Mouse (Mus musculus) yolk sac, embryonic 10.5 days (tissue): ENCODE measurements around the gene Sbk1.
"Not testable (repeated sequence)": the region's sequence is repeated elsewhere in the genome, so short reads cannot be mapped to it uniquely, and the experiment has no call there.

Experiments
- DNase-seq: peaks from one replicate; pipeline ENCODE4 v3.0.0-alpha.2; 2017; ENCODE audit warnings: low spot score

Sbk1 gene

GRCm38 (mm10) chr7:126288104-126288497, 15.7 kb downstream of the Sbk1 start:
- DNase-seq = no peak

- no peak for DNase-seq
Observed at GRCm38 (mm10) chr7:126288571-126289091, 16.2 kb downstream of the Sbk1 start.

- DNase-seq = no peak
Observed at GRCm38 (mm10) chr7:126289371-126289770, 17.0 kb downstream of the Sbk1 start.

- DNase-seq = no peak
Observed at GRCm38 (mm10) chr7:126289956-126290355, 17.5 kb downstream of the Sbk1 start.

GRCm38 (mm10) chr7:126291681-126292545, 19.5 kb downstream of the Sbk1 start:
- DNase-seq = no peak

- DNase-seq = no peak
Observed at GRCm38 (mm10) chr7:126293091-126293490, 20.7 kb downstream of the Sbk1 start.

GRCm38 (mm10) chr7:126297579-126298460, 25.4 kb downstream of the Sbk1 start:
- DNase-seq = no peak

GRCm38 (mm10) chr7:126298856-126299255, 26.4 kb downstream of the Sbk1 start:
- no peak for DNase-seq

- not testable (repeated sequence) for DNase-seq
Observed at GRCm38 (mm10) chr7:126301831-126302230, 29.4 kb downstream of the Sbk1 start.

- DNase-seq = no peak
Observed at GRCm38 (mm10) chr7:126311822-126312221, 39.4 kb downstream of the Sbk1 start.

- DNase-seq = no peak
Observed at GRCm38 (mm10) chr7:126313309-126313708, 40.9 kb downstream of the Sbk1 start.

GRCm38 (mm10) chr7:126314273-126314672, 41.9 kb downstream of the Sbk1 start:
- no peak for DNase-seq

- peak; percentile 55 for DNase-seq
Observed at GRCm38 (mm10) chr7:126323729-126324128, 51.3 kb downstream of the Sbk1 start.

GRCm38 (mm10) chr7:126324791-126325190, 52.4 kb downstream of the Sbk1 start:
- DNase-seq = no peak

GRCm38 (mm10) chr7:126325576-126326273, 53.3 kb downstream of the Sbk1 start:
- DNase-seq = not testable (repeated sequence)

- not testable (repeated sequence) for DNase-seq
Observed at GRCm38 (mm10) chr7:126328848-126329247, 56.4 kb downstream of the Sbk1 start.

GRCm38 (mm10) chr7:126329907-126330645, 57.7 kb downstream of the Sbk1 start:
- DNase-seq = no peak

- peak; percentile 13 for DNase-seq
Observed at GRCm38 (mm10) chr7:126330693-126331092, 58.3 kb downstream of the Sbk1 start.

GRCm38 (mm10) chr7:126332691-126333090, 60.3 kb downstream of the Sbk1 start:
- no peak for DNase-seq

GRCm38 (mm10) chr7:126335556-126335955, 63.1 kb downstream of the Sbk1 start:
- no peak for DNase-seq

- no peak for DNase-seq
Observed at GRCm38 (mm10) chr7:126338906-126339305, 66.5 kb downstream of the Sbk1 start.
